Mouse (Mus musculus): ENCODE measurements around the gene Ptprr.

GRCm38 (mm10) chr10:116310516-116311210 is 292.6 kb downstream of the Ptprr start:
- no peak for TF ChIP-seq CTCF (conservative IDR thresholded peaks at IDR 0.05; ENCODE audit: insufficient read depth, insufficient read length, low read depth, low read length)
- no peak for TF ChIP-seq POLR2A (IDR thresholded peaks at IDR 0.05; ENCODE audit: low read depth, low read length)
